Mouse (Mus musculus): ENCODE measurements around the gene Hist1h3b. TPM values are rescaled to one million over a fixed set of nuclear protein-coding genes. Genes with fewer than 3 reads are reported as not detected.
"Not testable (repeated sequence)": the region's sequence is repeated elsewhere in the genome, so short reads cannot be mapped to it uniquely, and the experiment has no call there.

Gene Hist1h3b
- total RNA-seq, 2 experiments from 2014 or later: 4.3 to 9.9 TPM

DNA sequence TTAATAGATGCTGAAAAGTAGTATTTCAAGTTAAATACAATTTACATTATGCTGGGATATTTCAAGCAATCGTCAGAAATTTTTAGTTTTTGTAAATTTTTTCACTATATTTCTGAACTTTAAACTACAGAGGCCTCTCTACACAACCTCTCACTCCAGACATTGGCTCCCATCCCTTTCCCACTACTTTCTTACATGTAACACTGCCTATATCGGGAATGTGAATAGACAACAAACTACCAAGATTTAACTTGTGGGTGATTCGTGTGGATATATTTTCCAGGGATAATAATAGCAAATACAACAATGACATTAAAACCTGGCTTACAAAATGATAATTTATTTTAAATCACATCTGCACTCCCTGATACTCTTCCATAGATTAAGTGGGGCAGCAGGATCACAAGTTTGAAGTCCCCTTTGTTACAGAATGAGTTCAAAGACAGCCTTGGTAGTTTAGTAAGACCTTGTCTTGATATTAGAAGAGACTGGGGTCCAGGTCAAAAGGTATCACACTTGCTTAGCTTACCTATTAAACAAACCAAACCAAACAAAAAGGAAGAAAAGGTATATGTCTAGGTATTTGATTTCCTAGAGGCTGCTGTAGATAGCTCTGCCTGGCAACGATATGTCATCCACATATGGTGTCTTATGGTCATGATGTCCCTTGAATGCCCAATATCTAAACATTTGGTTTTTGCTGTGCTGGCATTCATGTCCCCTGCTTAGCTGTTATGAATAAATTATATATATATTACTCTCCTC, 1.4 kb downstream of the Hist1h3b start:
- DNase-seq (ENCODE audit: low spot score in 2 of 2): no peak

DNA sequence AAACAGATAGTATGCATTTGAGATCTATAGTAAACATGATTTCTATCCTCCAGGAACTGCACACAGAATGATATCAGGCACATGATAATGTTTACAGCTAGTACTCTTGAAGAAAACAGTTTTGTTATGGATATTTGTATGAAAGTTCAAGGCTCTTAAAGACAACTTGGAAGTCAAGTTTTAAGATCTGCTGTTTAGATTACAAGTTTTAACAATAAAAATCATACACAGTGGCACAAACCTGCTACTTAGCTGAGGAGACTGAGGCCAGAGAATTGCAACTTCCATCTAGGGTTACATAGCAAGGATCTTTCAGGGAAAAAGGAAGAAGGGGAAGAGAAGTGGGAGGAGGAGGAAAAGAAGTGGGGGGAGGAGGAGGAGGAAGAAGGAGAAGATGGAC, 2.9 kb downstream of the Hist1h3b start:
- DNase-seq (ENCODE audit: low spot score in 2 of 2): no peak

DNA sequence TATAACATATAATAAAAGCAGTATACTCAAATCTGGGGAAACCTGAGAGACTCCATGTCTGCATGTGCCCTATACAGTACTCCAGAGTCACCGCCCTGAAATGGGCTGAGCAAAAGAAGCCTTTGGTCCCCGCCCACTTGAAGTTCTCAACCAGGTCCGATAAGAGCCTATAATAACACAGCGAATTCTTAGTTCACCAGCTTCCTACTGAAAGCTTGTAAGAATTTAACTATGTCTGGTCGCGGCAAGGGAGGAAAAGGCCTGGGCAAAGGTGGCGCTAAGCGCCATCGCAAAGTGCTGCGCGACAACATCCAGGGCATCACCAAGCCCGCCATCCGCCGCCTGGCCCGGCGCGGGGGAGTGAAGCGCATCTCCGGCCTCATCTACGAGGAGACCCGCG, 4.7 kb downstream of the Hist1h3b start, which contains the start of gene Hist1h4b:
Hist1h4b (plus strand) TSS at position 224 of the 400 bp plus-strand sequence.
- DNase-seq (ENCODE audit: low spot score in 2 of 2): peak; percentile 83 to 89

DNA sequence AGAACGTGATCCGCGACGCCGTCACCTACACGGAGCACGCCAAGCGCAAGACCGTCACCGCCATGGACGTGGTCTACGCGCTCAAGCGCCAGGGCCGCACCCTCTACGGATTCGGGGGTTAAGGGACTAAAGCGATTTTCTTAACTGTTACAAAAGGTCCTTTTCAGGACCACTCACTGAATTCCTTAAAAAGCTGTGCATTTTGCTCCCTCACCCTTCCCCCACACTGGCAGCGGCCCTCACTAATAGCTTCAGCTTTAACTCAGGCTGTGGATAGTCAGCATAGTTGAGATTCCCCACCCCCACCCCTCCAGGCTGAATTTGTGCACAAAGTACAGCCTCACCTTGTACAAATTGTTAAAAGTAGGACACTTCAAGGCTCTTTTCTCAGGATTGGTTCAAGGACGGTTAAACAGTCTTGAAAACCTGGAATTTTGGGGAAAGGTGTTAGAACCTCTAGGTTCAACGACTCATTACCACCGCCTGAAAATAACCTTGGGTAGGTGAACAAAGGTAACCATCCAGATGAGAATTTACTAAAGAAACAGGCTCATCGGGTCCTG, 5.2 kb downstream of the Hist1h3b start:
- DNase-seq (ENCODE audit: low spot score in 2 of 2): no peak

DNA sequence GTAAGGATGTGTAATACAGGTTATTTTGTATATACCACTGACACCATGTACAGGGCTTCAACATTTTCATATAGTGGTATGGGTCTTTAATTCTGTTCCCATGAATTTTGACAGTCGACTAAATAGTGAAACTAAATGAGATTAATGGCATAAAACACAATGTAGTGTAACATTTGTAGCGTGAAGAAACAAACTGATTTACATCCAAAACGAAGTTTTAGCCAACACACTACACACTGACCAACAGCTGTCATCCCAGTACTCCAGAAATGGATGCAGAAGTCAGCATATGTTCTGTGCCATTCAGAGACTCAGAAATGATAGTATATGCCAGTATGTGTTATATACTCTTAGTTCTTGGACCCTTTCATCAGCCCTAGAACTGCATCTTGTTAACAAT, 5.9 kb downstream of the Hist1h3b start:
- no peak for DNase-seq (ENCODE audit: low spot score in 2 of 2)

DNA sequence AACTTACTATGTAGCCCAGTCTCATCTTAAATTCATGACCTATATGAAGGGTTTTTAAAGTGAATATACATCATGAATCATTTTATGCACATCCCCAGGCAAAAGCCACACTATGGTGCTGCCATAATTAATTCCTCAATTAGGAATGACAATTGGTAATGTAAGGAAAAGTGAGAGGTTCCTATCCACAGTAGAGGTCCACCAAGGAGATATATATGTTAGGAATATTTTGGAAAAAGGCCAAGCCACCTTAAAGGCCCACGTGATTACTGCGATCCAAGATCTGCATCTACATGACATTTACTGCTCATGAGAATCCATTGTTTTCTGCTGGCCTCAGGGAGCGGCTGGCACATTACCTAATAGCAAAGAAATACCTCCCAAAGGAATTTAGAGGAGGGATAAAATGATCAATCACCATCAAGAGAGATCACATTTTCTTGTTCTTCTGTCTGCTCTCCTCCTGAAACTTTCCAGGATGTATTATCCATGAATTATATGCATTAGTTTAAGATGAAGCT, 7.2 kb downstream of the Hist1h3b start:
- DNase-seq (ENCODE audit: low spot score in 2 of 2): no peak

DNA sequence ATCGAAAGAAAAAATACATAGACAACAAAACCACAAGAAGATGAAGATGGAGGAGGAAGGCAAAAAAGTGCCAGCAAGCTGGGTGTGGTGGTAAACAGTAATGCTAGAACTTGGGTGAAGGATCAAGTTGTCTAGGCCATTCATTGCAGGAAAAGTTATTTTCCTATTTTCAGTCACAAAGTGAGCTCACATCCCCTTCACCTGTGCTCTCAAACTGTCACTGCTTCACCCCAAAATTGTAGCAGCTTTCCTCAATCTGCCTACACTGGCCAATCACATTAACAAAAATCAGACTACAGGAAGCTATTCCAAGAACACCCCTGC, 7.8 kb downstream of the Hist1h3b start:
- no peak for DNase-seq (ENCODE audit: low spot score in 2 of 2)

DNA sequence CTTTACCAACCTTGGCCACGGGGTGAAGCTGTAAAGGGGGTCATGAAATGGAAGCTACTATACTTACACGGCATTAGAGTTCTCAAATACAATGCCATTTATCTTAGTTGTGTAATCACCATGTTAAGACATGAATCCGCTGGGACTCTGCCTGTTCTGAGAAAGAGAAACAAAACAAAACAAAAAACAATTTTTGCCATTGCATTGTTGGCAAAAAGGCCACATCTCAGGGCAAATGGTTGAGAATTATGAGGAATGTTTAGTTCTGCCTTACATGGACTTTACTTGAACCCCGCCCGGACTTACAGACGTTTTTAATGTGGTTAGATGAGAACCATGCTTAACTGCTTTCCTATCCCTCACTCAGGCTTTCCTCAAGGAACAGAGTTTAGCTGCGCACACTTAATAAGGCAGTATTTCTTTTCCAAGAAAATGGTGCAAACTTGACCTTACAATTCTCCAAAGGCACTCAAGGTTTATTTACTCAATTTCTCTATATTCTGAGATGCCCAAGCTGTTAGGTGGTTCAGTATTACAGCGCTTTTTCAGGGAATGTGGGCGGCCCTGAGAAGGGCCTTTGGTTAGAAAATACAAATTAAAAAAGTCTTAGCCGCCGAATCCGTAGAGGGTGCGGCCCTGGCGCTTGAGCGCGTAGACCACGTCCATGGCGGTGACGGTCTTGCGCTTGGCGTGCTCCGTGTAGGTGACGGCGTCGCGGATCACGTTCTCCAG, 8.3 kb downstream of the Hist1h3b start:
- DNase-seq (ENCODE audit: low spot score in 2 of 2): no peak

DNA sequence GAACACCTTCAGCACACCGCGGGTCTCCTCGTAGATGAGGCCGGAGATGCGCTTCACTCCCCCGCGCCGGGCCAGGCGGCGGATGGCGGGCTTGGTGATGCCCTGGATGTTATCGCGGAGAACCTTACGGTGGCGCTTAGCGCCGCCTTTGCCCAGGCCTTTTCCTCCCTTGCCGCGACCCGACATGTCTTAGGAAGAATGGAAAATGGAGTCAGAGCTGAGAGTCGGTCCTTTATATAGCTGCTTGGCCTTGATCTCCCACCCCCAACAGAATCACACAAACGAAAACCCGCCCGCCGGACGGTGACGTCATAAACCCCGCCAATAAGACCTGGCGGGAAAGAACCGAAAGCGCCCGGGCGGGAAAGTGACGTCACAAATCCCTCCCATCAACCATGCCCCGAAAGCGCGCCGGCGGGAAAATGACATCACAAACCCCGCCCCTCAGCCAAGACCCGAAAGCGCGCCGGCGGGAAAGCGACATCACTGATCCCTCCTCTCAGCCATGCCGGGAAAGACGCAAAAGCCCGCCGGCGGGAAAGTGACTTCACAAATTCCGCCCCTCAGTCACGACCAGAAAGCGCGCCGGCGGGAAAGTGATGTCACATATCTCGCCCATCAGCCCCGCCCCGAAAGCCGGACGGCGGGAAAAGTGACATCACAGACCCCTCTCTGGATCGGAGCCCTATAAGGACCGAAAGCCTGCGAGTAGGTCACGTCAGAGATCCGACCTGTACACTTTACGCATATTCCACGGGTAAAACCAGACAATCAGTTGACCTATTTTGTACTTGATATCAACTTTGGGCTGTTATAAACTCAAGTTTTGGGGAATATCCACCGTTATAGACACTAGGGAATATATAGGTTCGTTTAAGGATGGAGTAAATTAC, 9.2 kb downstream of the Hist1h3b start, which contains the start of gene Hist1h4a:
Hist1h4a (minus strand) TSS at position 259 of the 893 bp plus-strand sequence.
- DNase-seq (ENCODE audit: low spot score in 2 of 2): peak; percentile 99

DNA sequence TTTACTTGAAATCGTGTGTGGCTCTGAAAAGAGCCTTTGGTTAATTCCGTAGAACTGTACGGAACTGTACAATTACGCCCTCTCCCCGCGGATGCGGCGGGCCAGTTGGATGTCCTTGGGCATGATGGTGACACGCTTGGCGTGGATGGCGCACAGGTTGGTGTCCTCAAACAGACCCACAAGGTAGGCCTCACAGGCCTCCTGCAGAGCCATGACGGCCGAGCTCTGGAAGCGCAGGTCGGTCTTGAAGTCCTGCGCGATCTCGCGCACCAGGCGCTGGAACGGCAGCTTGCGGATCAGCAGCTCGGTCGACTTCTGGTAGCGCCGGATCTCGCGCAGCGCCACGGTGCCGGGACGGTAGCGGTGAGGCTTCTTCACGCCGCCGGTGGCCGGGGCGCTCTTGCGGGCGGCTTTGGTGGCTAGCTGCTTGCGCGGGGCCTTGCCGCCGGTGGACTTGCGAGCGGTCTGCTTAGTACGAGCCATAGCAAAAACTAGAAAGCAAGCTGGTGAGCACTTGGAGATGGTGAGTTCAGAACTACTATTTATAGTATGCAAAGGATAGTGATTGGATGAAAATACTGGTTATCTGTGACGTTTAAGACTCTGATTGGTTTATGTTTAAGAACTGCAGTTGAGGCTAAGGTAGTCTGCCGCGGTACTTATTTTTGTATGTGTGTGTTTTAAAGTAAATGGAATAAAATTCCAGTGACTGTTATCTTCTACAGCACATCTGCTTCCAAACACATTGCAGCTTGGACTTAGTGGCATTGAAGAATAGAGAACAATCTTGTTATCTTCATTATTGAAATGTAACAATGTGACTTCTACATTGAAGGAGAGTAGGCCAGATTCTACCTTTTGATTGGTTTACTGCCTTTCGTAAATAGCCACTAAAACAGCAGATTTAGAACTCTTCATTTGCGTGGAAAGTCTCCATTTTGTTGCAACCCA, 10.1 kb downstream of the Hist1h3b start, which contains the start of gene Hist1h3a:
Hist1h3a (minus strand) TSS at position 516 of the 951 bp plus-strand sequence.
- peak; percentile 50 to 53 for DNase-seq (ENCODE audit: low spot score in 2 of 2)

DNA sequence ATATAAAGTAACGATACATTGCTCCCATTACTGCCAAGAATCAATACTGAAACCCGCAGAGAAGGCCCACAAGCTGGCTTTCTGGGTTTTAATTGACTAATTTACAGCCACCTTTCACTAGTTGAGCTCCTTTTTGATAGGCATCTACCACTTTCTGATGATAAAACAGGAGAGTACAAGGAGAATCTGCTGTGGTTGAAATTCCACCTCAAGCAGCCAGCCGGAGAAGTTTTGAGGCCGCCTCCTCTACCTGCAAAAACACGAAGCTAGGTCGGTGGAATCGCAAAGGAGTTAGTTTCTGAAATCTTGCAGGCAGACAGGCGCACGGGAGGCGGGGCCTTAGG, 11.1 kb downstream of the Hist1h3b start:
- DNase-seq (ENCODE audit: low spot score in 2 of 2): no peak

DNA sequence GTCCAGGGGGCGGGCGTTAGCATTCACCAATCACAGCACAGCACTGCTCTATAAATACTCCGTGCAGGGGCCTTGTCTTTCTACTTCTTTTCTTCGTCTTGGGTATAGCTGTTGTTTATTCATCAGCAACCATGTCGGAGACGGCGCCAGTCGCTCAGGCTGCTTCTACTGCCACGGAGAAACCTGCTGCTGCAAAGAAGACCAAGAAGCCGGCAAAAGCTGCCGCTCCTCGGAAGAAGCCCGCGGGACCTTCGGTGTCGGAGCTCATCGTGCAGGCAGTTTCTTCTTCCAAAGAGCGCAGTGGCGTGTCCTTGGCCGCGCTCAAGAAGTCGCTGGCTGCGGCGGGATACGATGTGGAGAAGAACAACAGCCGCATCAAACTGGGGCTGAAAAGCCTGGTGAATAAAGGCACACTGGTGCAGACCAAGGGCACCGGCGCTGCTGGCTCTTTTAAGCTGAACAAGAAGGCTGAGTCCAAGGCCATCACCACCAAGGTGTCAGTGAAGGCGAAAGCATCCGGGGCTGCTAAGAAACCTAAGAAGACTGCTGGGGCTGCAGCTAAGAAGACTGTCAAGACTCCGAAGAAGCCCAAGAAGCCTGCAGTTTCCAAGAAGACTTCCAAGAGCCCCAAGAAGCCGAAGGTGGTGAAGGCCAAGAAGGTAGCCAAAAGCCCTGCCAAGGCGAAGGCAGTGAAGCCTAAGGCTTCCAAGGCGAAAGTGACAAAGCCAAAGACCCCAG, 11.7 kb downstream of the Hist1h3b start, which contains the start of gene Hist1h1a:
Hist1h1a (plus strand) TSS at position 81 of the 738 bp plus-strand sequence.
- peak; percentile 71 to 77 for DNase-seq (ENCODE audit: low spot score in 2 of 2)

DNA sequence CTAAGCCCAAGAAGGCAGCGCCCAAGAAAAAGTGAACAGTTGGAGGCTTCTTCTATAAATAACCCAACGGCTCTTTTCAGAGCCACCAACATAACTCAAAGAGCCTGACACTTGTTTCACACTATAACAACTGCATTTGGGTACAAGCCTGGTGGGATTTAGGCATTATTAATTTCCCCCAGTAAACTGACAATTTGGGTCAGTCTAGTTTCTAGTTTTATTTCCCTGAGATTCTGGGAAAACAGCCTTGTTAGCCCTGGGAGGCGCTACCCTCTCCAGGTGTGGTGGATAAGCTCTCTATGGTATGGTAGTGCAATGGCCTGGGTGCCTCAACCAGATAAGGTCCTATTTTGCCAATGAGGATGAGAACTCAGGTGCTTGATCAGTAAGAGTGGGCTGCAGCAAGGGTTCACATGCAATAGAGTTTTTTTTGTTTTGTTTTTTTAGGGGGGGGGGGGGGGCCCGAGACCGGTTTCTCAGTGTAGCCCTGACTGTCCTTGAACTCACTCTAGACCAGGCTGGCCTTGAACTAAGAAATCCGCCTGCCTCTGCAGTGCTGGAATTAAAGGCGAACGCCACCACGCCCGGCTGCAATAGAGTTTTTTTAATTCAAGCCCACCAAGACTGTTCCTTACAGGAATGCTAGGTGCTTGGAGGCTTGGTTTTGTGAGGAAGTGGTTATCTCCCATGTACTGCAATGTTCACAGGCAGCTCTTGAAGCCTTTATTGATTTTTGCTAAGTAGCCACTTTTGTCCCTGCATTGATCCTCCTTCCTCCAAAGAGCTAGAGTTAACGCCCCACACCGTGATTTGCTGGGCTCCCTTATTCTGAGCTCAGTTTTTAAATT, 12.5 kb downstream of the Hist1h3b start:
- DNase-seq (ENCODE audit: low spot score in 2 of 2): no peak

DNA sequence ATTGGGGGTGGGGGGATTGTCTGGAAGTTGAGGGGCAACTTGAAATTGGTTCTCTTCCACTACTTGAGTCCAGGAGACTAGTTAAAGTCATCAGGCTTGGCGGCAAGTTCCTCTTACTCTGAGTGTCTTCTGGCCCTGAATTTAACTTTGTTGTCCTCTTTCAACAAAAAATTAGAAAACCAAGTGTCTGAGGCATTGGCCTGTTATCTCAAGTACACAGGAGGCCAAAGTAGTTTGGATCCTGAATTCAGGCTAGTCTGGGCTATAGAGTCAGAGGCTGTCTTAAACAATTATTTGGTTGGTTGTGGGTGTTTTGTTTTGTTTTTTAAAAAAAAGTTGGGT, 13.1 kb downstream of the Hist1h3b start:
- no peak for DNase-seq (ENCODE audit: low spot score in 2 of 2)

DNA sequence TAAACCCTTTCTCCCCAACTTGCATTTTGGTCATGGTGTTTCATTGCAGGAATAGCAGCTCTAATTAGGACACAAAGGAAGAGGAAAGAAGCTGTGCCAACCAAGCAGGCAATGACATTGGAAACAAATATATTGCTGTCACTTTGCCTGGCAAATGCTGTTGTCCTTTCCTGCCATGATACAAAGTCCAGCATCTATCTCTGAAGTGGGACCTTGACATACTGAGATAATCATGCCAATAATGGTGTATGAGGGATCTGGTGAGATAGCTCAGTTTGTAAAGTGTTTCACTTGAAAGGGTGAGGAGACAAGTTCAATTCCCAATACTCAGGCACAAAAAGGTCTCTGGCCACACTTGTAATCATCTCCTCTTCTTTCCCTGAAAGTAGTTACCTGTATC, 14.7 kb downstream of the Hist1h3b start:
- no peak for DNase-seq (ENCODE audit: low spot score in 2 of 2)

DNA sequence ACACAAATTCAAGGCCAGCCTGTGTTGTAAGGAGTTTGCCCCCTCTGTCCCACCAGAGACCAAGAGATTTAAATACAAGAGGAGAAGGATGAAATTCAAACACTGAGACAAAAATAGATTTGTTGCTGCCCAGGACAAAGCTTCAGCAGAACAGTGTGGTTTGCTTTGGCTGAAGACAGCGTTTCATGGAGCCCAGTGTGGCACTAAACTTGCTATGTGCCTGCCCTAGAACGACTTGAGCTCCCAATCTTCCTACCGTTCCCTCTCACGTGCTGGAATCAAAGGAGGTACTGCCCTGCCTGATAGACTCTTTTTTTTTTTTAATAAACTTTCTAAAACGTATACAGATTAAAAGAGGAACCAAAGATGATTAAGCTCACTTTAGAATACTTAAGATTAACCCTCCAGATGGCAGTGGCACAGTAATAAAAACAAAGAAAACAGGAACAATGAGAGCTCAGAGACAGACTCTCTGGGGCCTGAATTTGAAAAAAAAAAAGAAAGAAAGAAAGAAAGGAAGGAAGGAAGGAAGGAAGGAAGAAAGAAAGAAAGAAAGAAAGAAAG, 16.8 kb downstream of the Hist1h3b start:
- no peak for DNase-seq (ENCODE audit: low spot score in 2 of 2)

DNA sequence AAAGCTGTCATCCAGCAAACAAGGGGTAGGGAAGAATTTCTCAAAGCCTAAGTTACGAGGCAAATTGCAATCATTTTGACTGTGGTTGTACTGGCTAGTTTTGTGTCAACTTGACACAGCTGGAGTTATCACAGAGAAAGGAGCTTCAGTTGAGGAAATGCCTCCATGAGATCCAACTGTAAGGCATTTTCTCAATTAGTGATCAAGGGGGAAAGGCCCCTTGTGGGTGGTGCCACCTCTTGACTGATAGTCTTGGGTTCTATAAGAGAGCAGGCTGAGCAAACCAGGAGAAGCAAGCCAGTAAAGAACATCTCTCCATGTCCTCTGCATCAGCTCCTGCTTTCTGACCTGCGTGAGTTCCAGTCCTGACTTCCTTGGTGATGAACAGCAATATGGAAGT, 17.5 kb downstream of the Hist1h3b start, which contains the start of gene Trim38:
Trim38 (plus strand) TSS at position 301 of the 400 bp plus-strand sequence.
- DNase-seq (ENCODE audit: low spot score in 2 of 2): not testable (repeated sequence)

Measured in left cerebral cortex, adult 18-20 months (tissue).